Mouse (Mus musculus) T-helper 17 cell (primary cell): Measurements from ENCODE around the gene Prss44.

Experiments
- in situ Hi-C, 2 experiments: fragments of 300-600 bp; cut with MboI, MseI; formaldehyde crosslinking; loops; 1 replicate in 1 of 2; 2 replicates in 1 of 2; pipeline ENCODE4 v1.15.1; 2025; ENCODE audit warnings: high pct_unique_total_duplicates in 2 of 2

The Prss44 gene

GRCm38 (mm10) chr9:110825832-110826231 lies 12.0 kb downstream of the Prss44 start:
- in situ Hi-C loops: no loop called here

- in situ Hi-C loops: no loop called here
Measured at GRCm38 (mm10) chr9:110826390-110826789, 12.6 kb downstream of the Prss44 start, which contains the start of gene Prss43. Gene Prss43, plus strand, starts transcription at chr9:110826690.

- in situ Hi-C loops: no loop called here
Measured at GRCm38 (mm10) chr9:110833021-110833420, 19.2 kb downstream of the Prss44 start.

- in situ Hi-C loops: no loop called here
Measured at GRCm38 (mm10) chr9:110834411-110834810, 20.6 kb downstream of the Prss44 start, which contains the start of gene Prss45. Gene Prss45, plus strand, starts transcription at chr9:110834588.

- in situ Hi-C loops: no loop called here
Measured at GRCm38 (mm10) chr9:110834961-110835360, 21.2 kb downstream of the Prss44 start.

- in situ Hi-C loops: no loop called here
Measured at GRCm38 (mm10) chr9:110836112-110836511, 22.3 kb downstream of the Prss44 start.

- in situ Hi-C loops: no loop called here
Measured at GRCm38 (mm10) chr9:110840905-110841304, 27.1 kb downstream of the Prss44 start.

GRCm38 (mm10) chr9:110841438-110841837 lies 27.6 kb downstream of the Prss44 start:
- in situ Hi-C loops: no loop called here

- in situ Hi-C loops: no loop called here
Measured at GRCm38 (mm10) chr9:110844206-110844605, 30.4 kb downstream of the Prss44 start, which contains the start of gene Prss46. Gene Prss46, plus strand, starts transcription at chr9:110844506.

GRCm38 (mm10) chr9:110849162-110849561 lies 35.4 kb downstream of the Prss44 start:
- in situ Hi-C loops: no loop called here

GRCm38 (mm10) chr9:110855903-110856302 lies 42.1 kb downstream of the Prss44 start:
- in situ Hi-C loops: no loop called here

- in situ Hi-C loops: no loop called here
Measured at GRCm38 (mm10) chr9:110856920-110857319, 43.1 kb downstream of the Prss44 start.

- in situ Hi-C loops: no loop called here
Measured at GRCm38 (mm10) chr9:110857781-110858472, 44.1 kb downstream of the Prss44 start, which contains the start of gene Prss50. Gene Prss50, plus strand, starts transcription at chr9:110857967.

- in situ Hi-C loops: no loop called here
Measured at GRCm38 (mm10) chr9:110858523-110858922, 44.7 kb downstream of the Prss44 start.

- in situ Hi-C loops: no loop called here
Measured at GRCm38 (mm10) chr9:110858967-110859596, 45.3 kb downstream of the Prss44 start.

GRCm38 (mm10) chr9:110871030-110871429 lies 57.2 kb downstream of the Prss44 start:
- in situ Hi-C loops: loop anchor here (5.0 kb wide), 3 partner anchors 89 to 144 kb away; no protein-coding TSS in a partner anchor
